Mouse (Mus musculus): ENCODE results near the gene Tab2.
"Not testable (repeated sequence)": the region's sequence is repeated elsewhere in the genome, so short reads cannot be mapped to it uniquely, and the experiment has no call there.

The Tab2 gene

GRCm38 (mm10) chr10:7888256-7888868 lies 67.7 kb downstream of the Tab2 start:
- no peak for DNase-seq

- DNase-seq: peak; percentile 79
Measured at GRCm38 (mm10) chr10:7883524-7883923, 72.5 kb downstream of the Tab2 start.

- DNase-seq: no peak
Measured at GRCm38 (mm10) chr10:7881971-7882370, 74.1 kb downstream of the Tab2 start.

- not testable (repeated sequence) for DNase-seq
Measured at GRCm38 (mm10) chr10:7880283-7880682, 75.7 kb downstream of the Tab2 start.

- DNase-seq: no peak
Measured at GRCm38 (mm10) chr10:7874194-7874593, 81.8 kb downstream of the Tab2 start.

- DNase-seq: no peak
Measured at GRCm38 (mm10) chr10:7871381-7872020, 84.5 kb downstream of the Tab2 start.

- DNase-seq: peak; percentile 67
Measured at GRCm38 (mm10) chr10:7870571-7871315, 85.3 kb downstream of the Tab2 start.

GRCm38 (mm10) chr10:7869746-7870145 lies 86.3 kb downstream of the Tab2 start:
- DNase-seq: no peak

- DNase-seq: no peak
Measured at GRCm38 (mm10) chr10:7867666-7868030, 88.4 kb downstream of the Tab2 start.

- peak; percentile 45 for DNase-seq
Measured at GRCm38 (mm10) chr10:7866762-7867665, 89.0 kb downstream of the Tab2 start.

- DNase-seq: no peak
Measured at GRCm38 (mm10) chr10:7864806-7865205, 91.2 kb downstream of the Tab2 start.

- DNase-seq: no peak
Measured at GRCm38 (mm10) chr10:7864184-7864583, 91.8 kb downstream of the Tab2 start.

- DNase-seq: no peak
Measured at GRCm38 (mm10) chr10:7863411-7863810, 92.6 kb downstream of the Tab2 start.

GRCm38 (mm10) chr10:7861937-7862657 lies 93.9 kb downstream of the Tab2 start:
- no peak for DNase-seq

- DNase-seq: no peak
Measured at GRCm38 (mm10) chr10:7861259-7861936, 94.6 kb downstream of the Tab2 start.

GRCm38 (mm10) chr10:7860494-7860893 lies 95.5 kb downstream of the Tab2 start:
- no peak for DNase-seq

Measured in thymus, postnatal 14 days (tissue).